Mouse (Mus musculus): Measurements from ENCODE around the gene Klhdc8b. TPM values are rescaled to one million over a fixed set of nuclear protein-coding genes. Genes with fewer than 3 reads are reported as not detected.

Gene Klhdc8b
- 13.3 and 14.8 TPM in 2 replicates for polyA plus RNA-seq (2015; fragmentation: Nextera tagmentation; extraction: Ambion mirVana)

- H3K9ac ChIP-seq (ENCODE audit: low read depth, low read length), result peak within 1 kb of the TSS; percentile 85
- 30% methylated on average over 11 of the region's 11 CpGs for WGBS (ENCODE audit: insufficient replicate concordance)
- peak within 1 kb of the TSS; percentile 85 for H3K4me2 ChIP-seq (ENCODE audit: low read depth, low read length)
- no peaks in the 10 kb centered on the region for H3K9me3 ChIP-seq (replicated peaks; ENCODE audit: control insufficient read depth, low read length)
- H3K27ac ChIP-seq (ENCODE audit: low read length), result peak within 1 kb of the TSS; percentile 88
- no peaks in the 10 kb centered on the region for H3K27me3 ChIP-seq (ENCODE audit: control insufficient read depth, insufficient read depth, low read depth, low read length)
- H3K4me1 ChIP-seq (ENCODE audit: control insufficient read depth, low read depth, low read length), result peaks cover 20% of the 10 kb centered on the region
- ATAC-seq (ENCODE audit: low read depth), result no peak
- H3K4me3 ChIP-seq (ENCODE audit: low read depth, low read length), result peak within 1 kb of the TSS; percentile 89
- H3K36me3 ChIP-seq (ENCODE audit: control insufficient read depth, insufficient read depth), result peaks cover 4% of the 10 kb centered on the region
Observed at GRCm38 (mm10) chr9:108461181-108461631, at the start of gene Klhdc8b. TSS of gene Klhdc8b (minus strand) at chr9:108461581.

- Histone ChIP-seq H3K27ac (ENCODE audit: low read length) (no peak overlapping the region), H3K9me3 (replicated peaks; ENCODE audit: control insufficient read depth, low read length) (no peaks in the 10 kb centered on the region), H3K4me1 (ENCODE audit: control insufficient read depth, low read depth, low read length) (peaks cover 14% of the 10 kb centered on the region), H3K4me3 (ENCODE audit: low read depth, low read length) (peak overlapping the region; percentile 89), H3K36me3 (ENCODE audit: control insufficient read depth, insufficient read depth) (peaks cover 12% of the 10 kb centered on the region), H3K4me2 (ENCODE audit: low read depth, low read length) (peak overlapping the region; percentile 91), H3K27me3 (ENCODE audit: control insufficient read depth, insufficient read depth, low read depth, low read length) (no peaks in the 10 kb centered on the region), H3K9ac (ENCODE audit: low read depth, low read length) (peak overlapping the region; percentile 86)
- WGBS (ENCODE audit: insufficient replicate concordance), result 61% methylated on average over 7 of the region's 7 CpGs
- no peak for ATAC-seq (ENCODE audit: low read depth)
Observed at GRCm38 (mm10) chr9:108508776-108509175, 47.4 kb upstream of the Klhdc8b start.

- Histone ChIP-seq H3K27me3 (ENCODE audit: control insufficient read depth, insufficient read depth, low read depth, low read length) (no peaks in the 10 kb centered on the region), H3K4me1 (ENCODE audit: control insufficient read depth, low read depth, low read length) (peaks cover 14% of the 10 kb centered on the region), H3K4me3 (ENCODE audit: low read depth, low read length) (peak within 1 kb of the TSS; percentile 89), H3K9ac (ENCODE audit: low read depth, low read length) (peak within 1 kb of the TSS; percentile 86), H3K4me2 (ENCODE audit: low read depth, low read length) (peak within 1 kb of the TSS; percentile 91), H3K27ac (ENCODE audit: low read length) (peak within 1 kb of the TSS; percentile 89), H3K36me3 (ENCODE audit: control insufficient read depth, insufficient read depth) (peaks cover 10% of the 10 kb centered on the region), H3K9me3 (replicated peaks; ENCODE audit: control insufficient read depth, low read length) (no peaks in the 10 kb centered on the region)
- peak; percentile 98 for ATAC-seq (ENCODE audit: low read depth)
- under 1% methylated on average over 37 of the region's 37 CpGs for WGBS (ENCODE audit: insufficient replicate concordance)
Observed at GRCm38 (mm10) chr9:108507619-108508434, 46.4 kb upstream of the Klhdc8b start, which contains the start of gene Qars. TSS of gene Qars (plus strand) at chr9:108507706.

- Histone ChIP-seq H3K36me3 (ENCODE audit: control insufficient read depth, insufficient read depth) (peaks cover 6% of the 10 kb centered on the region), H3K4me3 (ENCODE audit: low read depth, low read length) (peak overlapping the region; percentile 89), H3K9me3 (replicated peaks; ENCODE audit: control insufficient read depth, low read length) (no peaks in the 10 kb centered on the region), H3K4me1 (ENCODE audit: control insufficient read depth, low read depth, low read length) (peaks cover 14% of the 10 kb centered on the region), H3K27me3 (ENCODE audit: control insufficient read depth, insufficient read depth, low read depth, low read length) (no peaks in the 10 kb centered on the region), H3K4me2 (ENCODE audit: low read depth, low read length) (peak overlapping the region; percentile 91), H3K9ac (ENCODE audit: low read depth, low read length) (no peak overlapping the region), H3K27ac (ENCODE audit: low read length) (no peak overlapping the region)
- WGBS (ENCODE audit: insufficient replicate concordance), result 80% methylated on average over 7 of the region's 7 CpGs
- ATAC-seq (ENCODE audit: low read depth), result no peak
Observed at GRCm38 (mm10) chr9:108506901-108507300, 45.5 kb upstream of the Klhdc8b start.

- 91% methylated on average over 15 of the region's 15 CpGs for WGBS (ENCODE audit: insufficient replicate concordance)
- Histone ChIP-seq H3K9ac (ENCODE audit: low read depth, low read length) (no peak overlapping the region), H3K4me2 (ENCODE audit: low read depth, low read length) (no peak overlapping the region), H3K36me3 (ENCODE audit: control insufficient read depth, insufficient read depth) (peaks cover 70% of the 10 kb centered on the region), H3K4me1 (ENCODE audit: control insufficient read depth, low read depth, low read length) (no peaks in the 10 kb centered on the region), H3K27me3 (ENCODE audit: control insufficient read depth, insufficient read depth, low read depth, low read length) (no peaks in the 10 kb centered on the region), H3K27ac (ENCODE audit: low read length) (no peak overlapping the region), H3K4me3 (ENCODE audit: low read depth, low read length) (no peak overlapping the region), H3K9me3 (replicated peaks; ENCODE audit: control insufficient read depth, low read length) (no peaks in the 10 kb centered on the region)
- no peak for ATAC-seq (ENCODE audit: low read depth)
Observed at GRCm38 (mm10) chr9:108499943-108500342, 38.6 kb upstream of the Klhdc8b start.

- Histone ChIP-seq H3K4me3 (ENCODE audit: low read depth, low read length) (no peak overlapping the region), H3K27ac (ENCODE audit: low read length) (no peak overlapping the region), H3K27me3 (ENCODE audit: control insufficient read depth, insufficient read depth, low read depth, low read length) (no peaks in the 10 kb centered on the region), H3K36me3 (ENCODE audit: control insufficient read depth, insufficient read depth) (peaks cover 77% of the 10 kb centered on the region), H3K9me3 (replicated peaks; ENCODE audit: control insufficient read depth, low read length) (no peaks in the 10 kb centered on the region), H3K4me1 (ENCODE audit: control insufficient read depth, low read depth, low read length) (no peaks in the 10 kb centered on the region), H3K9ac (ENCODE audit: low read depth, low read length) (no peak overlapping the region), H3K4me2 (ENCODE audit: low read depth, low read length) (no peak overlapping the region)
- ATAC-seq (ENCODE audit: low read depth), result no peak
- WGBS (ENCODE audit: insufficient replicate concordance), result 88% methylated on average over 7 of the region's 7 CpGs
Observed at GRCm38 (mm10) chr9:108499231-108499630, 37.9 kb upstream of the Klhdc8b start.

GRCm38 (mm10) chr9:108494905-108495304 lies 33.5 kb upstream of the Klhdc8b start:
- Histone ChIP-seq H3K36me3 (ENCODE audit: control insufficient read depth, insufficient read depth) (peaks cover 74% of the 10 kb centered on the region), H3K27ac (ENCODE audit: low read length) (no peak overlapping the region), H3K9ac (ENCODE audit: low read depth, low read length) (no peak overlapping the region), H3K9me3 (replicated peaks; ENCODE audit: control insufficient read depth, low read length) (no peaks in the 10 kb centered on the region), H3K4me3 (ENCODE audit: low read depth, low read length) (no peak overlapping the region), H3K4me1 (ENCODE audit: control insufficient read depth, low read depth, low read length) (peaks cover 17% of the 10 kb centered on the region), H3K27me3 (ENCODE audit: control insufficient read depth, insufficient read depth, low read depth, low read length) (no peaks in the 10 kb centered on the region), H3K4me2 (ENCODE audit: low read depth, low read length) (no peak overlapping the region)
- 75% methylated on average over 10 of the region's 10 CpGs for WGBS (ENCODE audit: insufficient replicate concordance)
- ATAC-seq (ENCODE audit: low read depth), result no peak

- no peaks in the 10 kb centered on the region for H3K27me3 ChIP-seq (ENCODE audit: control insufficient read depth, insufficient read depth, low read depth, low read length)
- H3K27ac ChIP-seq (ENCODE audit: low read length), result no peak overlapping the region
- no peak overlapping the region for H3K9ac ChIP-seq (ENCODE audit: low read depth, low read length)
- no peaks in the 10 kb centered on the region for H3K9me3 ChIP-seq (replicated peaks; ENCODE audit: control insufficient read depth, low read length)
- H3K4me2 ChIP-seq (ENCODE audit: low read depth, low read length), result no peak overlapping the region
- peaks cover 68% of the 10 kb centered on the region for H3K36me3 ChIP-seq (ENCODE audit: control insufficient read depth, insufficient read depth)
- no peak overlapping the region for H3K4me3 ChIP-seq (ENCODE audit: low read depth, low read length)
- ATAC-seq (ENCODE audit: low read depth), result no peak
- peaks cover 18% of the 10 kb centered on the region for H3K4me1 ChIP-seq (ENCODE audit: control insufficient read depth, low read depth, low read length)
- 90% methylated on average over 19 of the region's 19 CpGs for WGBS (ENCODE audit: insufficient replicate concordance)
Observed at GRCm38 (mm10) chr9:108494146-108494825, 32.9 kb upstream of the Klhdc8b start.

- no peak overlapping the region for H3K9ac ChIP-seq (ENCODE audit: low read depth, low read length)
- peaks cover 57% of the 10 kb centered on the region for H3K36me3 ChIP-seq (ENCODE audit: control insufficient read depth, insufficient read depth)
- no peaks in the 10 kb centered on the region for H3K27me3 ChIP-seq (ENCODE audit: control insufficient read depth, insufficient read depth, low read depth, low read length)
- no peak overlapping the region for H3K4me3 ChIP-seq (ENCODE audit: low read depth, low read length)
- WGBS (ENCODE audit: insufficient replicate concordance), result 88% methylated on average over 8 of the region's 8 CpGs
- no peak overlapping the region for H3K4me2 ChIP-seq (ENCODE audit: low read depth, low read length)
- no peak for ATAC-seq (ENCODE audit: low read depth)
- no peak overlapping the region for H3K27ac ChIP-seq (ENCODE audit: low read length)
- H3K4me1 ChIP-seq (ENCODE audit: control insufficient read depth, low read depth, low read length), result peaks cover 18% of the 10 kb centered on the region
- no peaks in the 10 kb centered on the region for H3K9me3 ChIP-seq (replicated peaks; ENCODE audit: control insufficient read depth, low read length)
Observed at GRCm38 (mm10) chr9:108493246-108493645, 31.9 kb upstream of the Klhdc8b start.
